Mouse (Mus musculus) forebrain, embryonic 11.5 days (tissue): ENCODE results near the gene Clec3a. TPM values are rescaled to one million over a fixed set of nuclear protein-coding genes. Genes with fewer than 3 reads are reported as not detected.

Experiments
- ATAC-seq: fragments of 200-750 bp; cut with Nextera tagmentation; replicated peaks from 2 replicates; pipeline ENCODE4 v1.8.0; 2017; ENCODE audit warnings: moderate TSS enrichment; ENCODE audit not compliant: low FRiP score
- DNase-seq: peaks from one replicate; pipeline ENCODE4 v3.0.0-alpha.2; 2017; ENCODE audit warnings: low spot score
- H3K27ac ChIP-seq: fragments of 300-500 bp; sonication (generic); 2 replicates; pipeline ENCODE4 v1.5.1; 2014; ENCODE audit warnings: low read depth, low read length
- H3K27me3 ChIP-seq: fragments of 300-500 bp; sonication (generic); 2 replicates; pipeline ENCODE4 v1.6.1; 2014; ENCODE audit warnings: mild to moderate bottlenecking, low read length, mixed read lengths; ENCODE audit not compliant: control insufficient read depth, insufficient read depth
- H3K36me3 ChIP-seq: fragments of 300-500 bp; sonication (generic); 2 replicates; pipeline ENCODE4 v1.6.1; 2014; ENCODE audit warnings: mild to moderate bottlenecking, low read length, moderate library complexity, mixed read lengths; ENCODE audit not compliant: control insufficient read depth, insufficient read depth
- H3K4me1 ChIP-seq: fragments of 300-500 bp; sonication (generic); replicated peaks from 2 replicates; pipeline ENCODE4 v1.6.1; 2014; ENCODE audit warnings: low read length, mixed read lengths; ENCODE audit not compliant: control insufficient read depth, insufficient read depth
- H3K4me2 ChIP-seq: fragments of 300-500 bp; sonication (generic); 2 replicates; pipeline ENCODE4 v1.6.1; 2014; ENCODE audit warnings: low read depth, mild to moderate bottlenecking, low read length, moderate library complexity, mixed read lengths; ENCODE audit not compliant: severe bottlenecking
- H3K4me3 ChIP-seq: fragments of 300-500 bp; sonication (generic); 2 replicates; pipeline ENCODE4 v1.5.1; 2014; ENCODE audit warnings: low read depth, low read length
- H3K9ac ChIP-seq: fragments of 300-500 bp; sonication (generic); 2 replicates; pipeline ENCODE4 v1.6.1; 2014; ENCODE audit warnings: low read length
- H3K9me3 ChIP-seq: fragments of 300-500 bp; sonication (generic); 2 replicates; pipeline ENCODE4 v1.6.1; 2016; ENCODE audit warnings: low read length, mixed read lengths; ENCODE audit not compliant: control insufficient read depth
- WGBS: fragments of 180-500 bp; shearing (Covaris S2); extraction: QIAGEN DNeasy Blood & Tissue Kit; methylation state at CpG from one replicate; pipeline ENCODE4 v1.1.7; 2014; 5-methylcytosine and 5-hydroxymethylcytosine counted together
- polyA plus RNA-seq: library from polyadenylated mRNA; unstranded; fragments of >200 nt; fragmentation: Nextera tagmentation; extraction: Ambion mirVana; gene quantifications from 2 replicates; pipeline ENCODE4 v1.2.1, GENCODE M21; 2014

The Clec3a gene
- polyA plus RNA-seq, 1 experiment from 2014 or later: not detected

GRCm38 (mm10) chr8:114446884-114447283, 29.0 kb downstream of the Clec3a start:
- DNase-seq (no peak), ATAC-seq (no peak)
- Histone ChIP-seq H3K36me3 (no peaks in the 10 kb centered on the region), H3K4me2 (no peak overlapping the region), H3K27ac (no peak overlapping the region), H3K9ac (no peak overlapping the region), H3K4me3 (no peak overlapping the region), H3K4me1 (peaks cover 1% of the 10 kb centered on the region; the same call in 1 of the 2 replicates), H3K9me3 (no peaks in the 10 kb centered on the region), H3K27me3 (no peaks in the 10 kb centered on the region)
- WGBS: 87% methylated on average over 7 of the region's 7 CpGs

DNA sequence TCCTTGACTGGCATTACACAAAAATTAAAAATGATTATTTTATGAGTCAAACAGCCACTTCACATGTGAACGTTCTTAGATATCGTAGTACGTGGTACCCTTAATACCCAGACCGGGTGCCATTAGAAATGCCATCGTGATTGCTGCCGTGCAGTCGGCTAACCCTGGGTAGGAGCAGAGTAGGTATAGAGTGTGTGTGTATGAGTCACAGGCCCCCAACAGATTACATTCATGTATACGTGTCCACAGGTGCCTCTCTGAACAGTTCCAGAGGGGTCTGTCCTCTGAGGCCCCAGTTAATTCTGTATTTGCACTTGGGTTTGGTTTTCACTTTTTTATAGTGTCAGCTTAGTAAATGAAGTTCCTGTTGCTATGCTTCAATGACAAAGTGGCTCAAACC, 34.4 kb downstream of the Clec3a start:
- WGBS: 86% methylated on average over 8 of the region's 8 CpGs
- Histone ChIP-seq H3K27me3 (no peaks in the 10 kb centered on the region; the same call in 1 of the 2 replicates), H3K27ac (no peak overlapping the region), H3K36me3 (no peaks in the 10 kb centered on the region), H3K4me1 (peaks cover 7% of the 10 kb centered on the region; the same call in 1 of the 2 replicates), H3K4me2 (no peak overlapping the region), H3K4me3 (no peak overlapping the region), H3K9ac (no peak overlapping the region), H3K9me3 (no peaks in the 10 kb centered on the region)
- ATAC-seq: peak; percentile 45; the same call in 1 of the 2 replicates
- no peak for DNase-seq

DNA sequence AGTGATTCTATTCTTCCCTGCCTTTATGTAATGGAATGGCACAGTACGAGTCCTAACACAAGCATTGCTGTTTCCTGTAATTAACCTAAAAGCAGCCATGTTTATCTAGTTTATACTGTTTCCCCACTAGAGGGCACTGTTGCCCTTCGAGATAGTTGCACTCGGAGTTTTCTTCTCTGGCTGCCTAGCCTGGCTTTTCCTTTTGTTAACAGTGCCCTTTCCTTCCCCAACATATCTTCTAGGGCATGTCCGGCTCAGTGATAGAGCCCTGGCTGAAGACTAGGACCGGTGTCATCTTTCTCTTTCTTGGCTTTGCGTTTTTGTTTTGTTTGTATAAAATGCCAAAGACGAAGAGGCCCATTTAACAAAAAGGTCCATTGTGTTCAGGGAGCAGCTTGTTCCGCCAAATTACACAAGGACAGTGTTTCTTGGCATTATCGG, 34.9 kb downstream of the Clec3a start:
- Histone ChIP-seq H3K9ac (no peak overlapping the region), H3K4me1 (peaks cover 7% of the 10 kb centered on the region; the same call in 1 of the 2 replicates), H3K4me3 (no peak overlapping the region), H3K27me3 (no peaks in the 10 kb centered on the region; the same call in 1 of the 2 replicates), H3K9me3 (no peaks in the 10 kb centered on the region), H3K4me2 (no peak overlapping the region), H3K36me3 (no peaks in the 10 kb centered on the region), H3K27ac (no peak overlapping the region)
- 4% methylated on average over 9 of the region's 9 CpGs for WGBS
- DNase-seq (peak; percentile 79), ATAC-seq (peak; percentile 72; the same call in 1 of the 2 replicates)

DNA sequence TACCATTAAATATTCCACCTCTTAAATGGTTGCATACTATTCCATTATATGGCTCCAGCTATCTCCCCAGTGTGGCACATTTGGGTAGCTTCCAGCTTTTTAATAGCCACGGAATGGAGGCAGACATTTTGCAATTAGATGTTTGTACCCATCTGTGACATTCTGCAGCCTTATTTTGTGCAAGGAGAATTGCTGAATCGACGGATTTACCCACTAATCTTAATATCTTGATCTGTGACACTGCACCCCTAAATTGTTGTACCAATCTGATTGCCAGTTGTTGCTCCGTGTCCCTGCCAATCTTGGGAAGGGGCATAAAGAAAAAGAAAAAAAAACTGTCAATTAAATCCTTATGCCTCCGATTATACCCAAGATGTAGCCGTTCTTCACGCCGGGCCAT, 37.4 kb downstream of the Clec3a start:
- ATAC-seq (no peak), DNase-seq (no peak)
- H3K9me3 ChIP-seq: no peaks in the 10 kb centered on the region
- no peak overlapping the region for H3K4me3 ChIP-seq
- peaks cover 7% of the 10 kb centered on the region; the same call in 1 of the 2 replicates for H3K4me1 ChIP-seq
- no peaks in the 10 kb centered on the region; the same call in 1 of the 2 replicates for H3K27me3 ChIP-seq
- H3K4me2 ChIP-seq: no peak overlapping the region
- H3K27ac ChIP-seq: no peak overlapping the region
- H3K36me3 ChIP-seq: no peaks in the 10 kb centered on the region
- H3K9ac ChIP-seq: no peak overlapping the region
- 94% methylated on average over 8 of the region's 8 CpGs for WGBS

- no peak overlapping the region for H3K9ac ChIP-seq
Observed at GRCm38 (mm10) chr8:114455953-114456352, 38.1 kb downstream of the Clec3a start.

GRCm38 (mm10) chr8:114458113-114458784, 40.4 kb downstream of the Clec3a start:
- H3K4me3 ChIP-seq: no peak overlapping the region
- H3K4me2 ChIP-seq: no peak overlapping the region
- DNase-seq (no peak), ATAC-seq (no peak)
- H3K36me3 ChIP-seq: no peaks in the 10 kb centered on the region
- no peaks in the 10 kb centered on the region for H3K9me3 ChIP-seq
- H3K27me3 ChIP-seq: no peaks in the 10 kb centered on the region; the same call in 1 of the 2 replicates
- no peak overlapping the region for H3K9ac ChIP-seq
- 86% methylated on average over 25 of the region's 25 CpGs for WGBS
- no peak overlapping the region for H3K27ac ChIP-seq
- H3K4me1 ChIP-seq: peaks cover 2% of the 10 kb centered on the region; the same call in 1 of the 2 replicates

More at GRCm38 (mm10) chr8:114455953-114456352, 38.1 kb downstream of the Clec3a start:
- 88% methylated on average over 15 of the region's 15 CpGs for WGBS
- Histone ChIP-seq H3K9me3 (no peaks in the 10 kb centered on the region), H3K36me3 (no peaks in the 10 kb centered on the region), H3K4me2 (no peak overlapping the region), H3K27ac (no peak overlapping the region), H3K4me3 (no peak overlapping the region), H3K27me3 (no peaks in the 10 kb centered on the region; the same call in 1 of the 2 replicates), H3K4me1 (peaks cover 7% of the 10 kb centered on the region; the same call in 1 of the 2 replicates)
- DNase-seq (no peak), ATAC-seq (no peak)

DNA sequence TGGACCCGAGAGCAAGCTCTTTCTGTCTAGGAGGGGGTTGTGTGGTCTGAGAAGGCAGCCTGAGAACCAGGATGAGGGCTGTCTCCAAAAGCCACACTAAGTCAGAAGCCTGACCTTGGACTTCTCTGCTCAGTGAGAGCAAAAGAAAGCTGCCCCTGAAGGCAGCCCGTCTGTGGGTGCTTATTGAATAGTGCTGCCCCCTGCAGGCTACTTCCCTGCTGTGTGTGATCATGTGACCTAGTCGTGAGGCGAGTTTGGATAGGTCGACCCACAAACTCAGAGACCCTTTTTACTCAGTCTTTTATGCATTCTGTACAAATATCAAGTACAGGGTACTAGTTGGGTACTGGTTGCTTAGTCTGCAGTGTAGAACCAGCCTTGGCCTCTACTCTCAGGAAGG, 42.7 kb downstream of the Clec3a start:
- no peak for DNase-seq
- Histone ChIP-seq H3K9ac (no peak overlapping the region), H3K4me3 (no peak overlapping the region), H3K4me1 (no peaks in the 10 kb centered on the region), H3K27ac (no peak overlapping the region), H3K27me3 (no peaks in the 10 kb centered on the region), H3K4me2 (no peak overlapping the region), H3K9me3 (no peaks in the 10 kb centered on the region), H3K36me3 (no peaks in the 10 kb centered on the region)
- no peak for ATAC-seq
- 68% methylated on average over 5 of the region's 5 CpGs for WGBS

- DNase-seq (no peak), ATAC-seq (no peak)
- no peak overlapping the region for H3K4me2 ChIP-seq
- H3K9ac ChIP-seq: no peak overlapping the region
- no peaks in the 10 kb centered on the region for H3K27me3 ChIP-seq
- no peak overlapping the region for H3K4me3 ChIP-seq
- H3K4me1 ChIP-seq: no peaks in the 10 kb centered on the region
- no peaks in the 10 kb centered on the region for H3K9me3 ChIP-seq
- WGBS: 91% methylated on average over 11 of the region's 11 CpGs
- no peaks in the 10 kb centered on the region for H3K36me3 ChIP-seq
- no peak overlapping the region for H3K27ac ChIP-seq
Observed at GRCm38 (mm10) chr8:114462591-114462990, 44.7 kb downstream of the Clec3a start.

GRCm38 (mm10) chr8:114463305-114463704, 45.4 kb downstream of the Clec3a start:
- no peak for DNase-seq
- no peak overlapping the region for H3K27ac ChIP-seq
- no peaks in the 10 kb centered on the region for H3K27me3 ChIP-seq
- H3K4me2 ChIP-seq: no peak overlapping the region
- no peaks in the 10 kb centered on the region for H3K36me3 ChIP-seq
- H3K4me1 ChIP-seq: no peaks in the 10 kb centered on the region
- no peaks in the 10 kb centered on the region for H3K9me3 ChIP-seq
- ATAC-seq: no peak
- WGBS: 76% methylated on average over 10 of the region's 10 CpGs
- no peak overlapping the region for H3K4me3 ChIP-seq
- H3K9ac ChIP-seq: no peak overlapping the region
